Mouse (Mus musculus) heart, embryonic 13.5 days (tissue): ENCODE data around the gene Lrig3. TPM values are rescaled to one million over a fixed set of nuclear protein-coding genes. Genes with fewer than 3 reads are reported as not detected.

ENCODE experiments used
- ATAC-seq: fragments of 200-750 bp; cut with Nextera tagmentation; 2 replicates; pipeline ENCODE4 v1.8.0; 2017; ENCODE audit warnings: moderate TSS enrichment; ENCODE audit not compliant: insufficient number of reproducible peaks, low FRiP score, low TSS enrichment; ENCODE audit errors: extremely low read depth
- H3K27ac ChIP-seq: fragments of 300-500 bp; sonication (generic); replicated peaks from 2 replicates; pipeline ENCODE4 v1.5.1; 2015; ENCODE audit warnings: moderate library complexity, mild to moderate bottlenecking, inconsistent platforms
- H3K27me3 ChIP-seq: fragments of 300-500 bp; sonication (generic); replicated peaks from 2 replicates; pipeline ENCODE4 v1.6.1; 2015; ENCODE audit warnings: mild to moderate bottlenecking, inconsistent platforms
- H3K36me3 ChIP-seq: fragments of 300-500 bp; sonication (generic); 2 replicates; pipeline ENCODE4 v1.6.1; 2015; ENCODE audit warnings: mild to moderate bottlenecking, inconsistent platforms
- H3K4me1 ChIP-seq: fragments of 300-500 bp; sonication (generic); 2 replicates; pipeline ENCODE4 v1.6.1; 2015; ENCODE audit warnings: inconsistent platforms
- H3K4me2 ChIP-seq: fragments of 300-500 bp; sonication (generic); 2 replicates; pipeline ENCODE4 v1.6.1; 2015; ENCODE audit warnings: inconsistent platforms, mild to moderate bottlenecking, moderate library complexity
- H3K4me3 ChIP-seq: fragments of 300-500 bp; sonication (generic); 2 replicates; pipeline ENCODE4 v1.5.1; 2015; ENCODE audit warnings: moderate library complexity, mild to moderate bottlenecking, inconsistent platforms
- H3K9ac ChIP-seq: fragments of 300-500 bp; sonication (generic); 2 replicates; pipeline ENCODE4 v1.6.1; 2015; ENCODE audit warnings: inconsistent platforms, mild to moderate bottlenecking, moderate library complexity
- H3K9me3 ChIP-seq: fragments of 300-500 bp; sonication (generic); 2 replicates; pipeline ENCODE4 v1.6.1; 2016; ENCODE audit warnings: inconsistent platforms
- WGBS: fragments of 180-500 bp; shearing (Covaris S2); methylation state at CpG from one replicate; pipeline ENCODE4 v1.1.7; 2015; ENCODE audit warnings: mixed read lengths; 5-methylcytosine and 5-hydroxymethylcytosine counted together
- polyA plus RNA-seq: library from polyadenylated mRNA; unstranded; fragments of >200 nt; fragmentation: Nextera tagmentation; extraction: Ambion mirVana; gene quantifications from 2 replicates; pipeline ENCODE4 v1.2.1, GENCODE M21; 2015

The Lrig3 gene
- 1.9 and 2.1 TPM in 2 replicates for polyA plus RNA-seq

GRCm38 (mm10) chr10:125965968-125966480 lies at the start of gene Lrig3:
Lrig3 (plus strand) TSS chr10:125966168.
- Histone ChIP-seq H3K27me3 (peaks cover 74% of the 10 kb centered on the region), H3K36me3 (no peaks in the 10 kb centered on the region), H3K4me3 (peak within 1 kb of the TSS; percentile 62), H3K4me2 (peak within 1 kb of the TSS; percentile 79), H3K27ac (peak within 1 kb of the TSS; percentile 32), H3K9me3 (no peaks in the 10 kb centered on the region), H3K9ac (peak within 1 kb of the TSS; percentile 84), H3K4me1 (peaks cover 23% of the 10 kb centered on the region)
- ATAC-seq = peak; percentile 78
- WGBS = under 1% methylated on average over 62 of the region's 62 CpGs

GRCm38 (mm10) chr10:125916781-125917180 lies 49.2 kb upstream of the Lrig3 start:
- Histone ChIP-seq H3K4me3 (no peak overlapping the region), H3K9ac (no peak overlapping the region), H3K27ac (no peak overlapping the region), H3K4me2 (peak overlapping the region; percentile 30), H3K9me3 (no peaks in the 10 kb centered on the region), H3K27me3 (0 out of 2 replicates have a peak, but pooled peaks cover 6% of the 10 kb centered on the region), H3K36me3 (no peaks in the 10 kb centered on the region), H3K4me1 (peaks cover 8% of the 10 kb centered on the region)
- WGBS = 44% methylated on average over 6 of the region's 6 CpGs
- ATAC-seq = no peak

DNA sequence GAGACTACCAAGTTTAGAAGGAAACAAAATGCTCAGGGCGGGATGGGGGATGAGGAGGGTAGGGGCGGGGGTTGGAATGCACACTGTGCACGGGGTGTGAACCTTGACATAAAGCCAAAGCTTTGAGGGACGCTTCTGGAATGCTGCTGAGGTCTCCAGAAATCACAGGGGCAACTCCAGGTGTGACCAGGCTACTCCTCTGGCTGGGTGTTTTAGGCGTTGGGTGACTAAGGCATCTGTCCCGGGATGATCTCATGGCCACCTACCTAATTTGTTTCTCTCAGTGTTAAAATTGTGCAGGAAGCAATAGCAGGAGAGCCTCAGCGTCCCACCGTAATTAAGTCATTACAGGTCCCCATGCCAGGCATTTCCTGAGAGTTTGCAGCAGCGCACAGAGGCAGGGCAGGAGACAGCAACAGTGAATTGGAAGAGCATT lies 48.5 kb upstream of the Lrig3 start:
- Histone ChIP-seq H3K4me1 (peaks cover 8% of the 10 kb centered on the region), H3K9me3 (no peaks in the 10 kb centered on the region), H3K27ac (no peak overlapping the region), H3K36me3 (no peaks in the 10 kb centered on the region), H3K4me2 (peak overlapping the region; percentile 55), H3K9ac (no peak overlapping the region), H3K27me3 (0 out of 2 replicates have a peak, but pooled peaks cover 6% of the 10 kb centered on the region), H3K4me3 (peak overlapping the region; percentile 24)
- no peak for ATAC-seq
- 8% methylated on average over 9 of the region's 9 CpGs for WGBS

GRCm38 (mm10) chr10:125918994-125919393 lies 47.0 kb upstream of the Lrig3 start:
- Histone ChIP-seq H3K9ac (no peak overlapping the region), H3K4me1 (peaks cover 8% of the 10 kb centered on the region), H3K36me3 (no peaks in the 10 kb centered on the region), H3K9me3 (no peaks in the 10 kb centered on the region), H3K27ac (no peak overlapping the region), H3K27me3 (0 out of 2 replicates have a peak, but pooled peaks cover 6% of the 10 kb centered on the region), H3K4me2 (no peak overlapping the region), H3K4me3 (no peak overlapping the region)
- no peak for ATAC-seq
- WGBS = 33% methylated on average over 1 of the region's 1 CpGs

- Histone ChIP-seq H3K4me3 (no peak overlapping the region), H3K36me3 (no peaks in the 10 kb centered on the region), H3K27me3 (0 out of 2 replicates have a peak, but pooled peaks cover 6% of the 10 kb centered on the region), H3K27ac (no peak overlapping the region), H3K4me1 (peaks cover 5% of the 10 kb centered on the region), H3K9me3 (no peaks in the 10 kb centered on the region), H3K9ac (no peak overlapping the region), H3K4me2 (no peak overlapping the region)
- WGBS = 46% methylated on average over 6 of the region's 6 CpGs
- ATAC-seq = no peak
Measured at GRCm38 (mm10) chr10:125921654-125922446, 44.1 kb upstream of the Lrig3 start.

GRCm38 (mm10) chr10:125929961-125930360 lies 36.0 kb upstream of the Lrig3 start:
- Histone ChIP-seq H3K27me3 (no peaks in the 10 kb centered on the region; the same call in 1 of the 2 replicates), H3K36me3 (no peaks in the 10 kb centered on the region), H3K4me3 (no peak overlapping the region), H3K27ac (no peak overlapping the region), H3K9me3 (no peaks in the 10 kb centered on the region), H3K4me2 (no peak overlapping the region), H3K9ac (no peak overlapping the region), H3K4me1 (no peaks in the 10 kb centered on the region)
- WGBS = 70% methylated on average over 3 of the region's 3 CpGs
- no peak for ATAC-seq

DNA sequence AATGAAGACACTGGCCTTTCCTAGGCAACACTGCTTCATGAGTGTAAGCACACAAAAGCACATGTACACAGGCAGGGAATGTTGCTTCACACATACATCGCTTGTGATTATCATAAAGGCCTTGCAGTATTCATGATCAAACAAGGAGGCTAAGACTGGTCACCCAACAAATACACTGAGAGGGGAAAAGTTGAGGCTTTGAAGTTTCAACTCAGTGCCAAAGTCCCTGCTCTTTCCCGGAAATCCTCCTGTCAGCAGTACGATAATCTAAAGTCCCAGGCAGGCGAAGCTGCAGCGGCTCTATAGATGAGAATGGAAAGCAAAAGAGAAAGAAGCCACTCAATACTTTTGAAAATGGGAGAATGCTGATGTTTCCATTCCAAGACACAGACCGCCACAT lies 32.6 kb upstream of the Lrig3 start:
- peaks cover 3% of the 10 kb centered on the region; the same call in 1 of the 2 replicates for H3K27me3 ChIP-seq
- no peaks in the 10 kb centered on the region for H3K36me3 ChIP-seq
- H3K9me3 ChIP-seq = no peaks in the 10 kb centered on the region
- H3K4me3 ChIP-seq = no peak overlapping the region
- ATAC-seq = no peak
- no peak overlapping the region for H3K27ac ChIP-seq
- WGBS = 55% methylated on average over 6 of the region's 6 CpGs
- no peaks in the 10 kb centered on the region for H3K4me1 ChIP-seq
- H3K4me2 ChIP-seq = no peak overlapping the region
- H3K9ac ChIP-seq = no peak overlapping the region

DNA sequence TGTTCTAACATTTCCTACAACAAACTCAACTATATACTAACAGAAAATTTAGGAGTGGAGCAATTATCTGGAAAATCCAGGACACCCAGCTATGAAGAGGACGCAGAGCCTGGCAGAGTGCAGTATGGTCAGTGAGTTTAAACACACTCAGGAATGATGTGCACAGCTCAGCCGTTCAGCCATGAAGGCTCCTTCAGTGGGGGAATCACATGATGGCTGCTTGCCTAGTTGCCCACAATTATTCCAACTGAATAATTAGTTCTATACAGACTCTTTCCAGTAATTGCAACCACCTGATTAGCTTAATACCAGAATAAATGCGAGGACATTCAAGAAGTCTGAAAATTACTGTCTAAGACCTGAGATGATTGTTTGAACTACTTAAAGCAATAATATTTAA lies 31.9 kb upstream of the Lrig3 start:
- no peaks in the 10 kb centered on the region for H3K4me1 ChIP-seq
- no peak overlapping the region for H3K4me3 ChIP-seq
- peaks cover 10% of the 10 kb centered on the region for H3K27me3 ChIP-seq
- no peak overlapping the region for H3K27ac ChIP-seq
- no peak overlapping the region for H3K9ac ChIP-seq
- no peak for ATAC-seq
- no peak overlapping the region for H3K4me2 ChIP-seq
- 68% methylated on average over 3 of the region's 3 CpGs for WGBS
- no peaks in the 10 kb centered on the region for H3K9me3 ChIP-seq
- no peaks in the 10 kb centered on the region for H3K36me3 ChIP-seq

DNA sequence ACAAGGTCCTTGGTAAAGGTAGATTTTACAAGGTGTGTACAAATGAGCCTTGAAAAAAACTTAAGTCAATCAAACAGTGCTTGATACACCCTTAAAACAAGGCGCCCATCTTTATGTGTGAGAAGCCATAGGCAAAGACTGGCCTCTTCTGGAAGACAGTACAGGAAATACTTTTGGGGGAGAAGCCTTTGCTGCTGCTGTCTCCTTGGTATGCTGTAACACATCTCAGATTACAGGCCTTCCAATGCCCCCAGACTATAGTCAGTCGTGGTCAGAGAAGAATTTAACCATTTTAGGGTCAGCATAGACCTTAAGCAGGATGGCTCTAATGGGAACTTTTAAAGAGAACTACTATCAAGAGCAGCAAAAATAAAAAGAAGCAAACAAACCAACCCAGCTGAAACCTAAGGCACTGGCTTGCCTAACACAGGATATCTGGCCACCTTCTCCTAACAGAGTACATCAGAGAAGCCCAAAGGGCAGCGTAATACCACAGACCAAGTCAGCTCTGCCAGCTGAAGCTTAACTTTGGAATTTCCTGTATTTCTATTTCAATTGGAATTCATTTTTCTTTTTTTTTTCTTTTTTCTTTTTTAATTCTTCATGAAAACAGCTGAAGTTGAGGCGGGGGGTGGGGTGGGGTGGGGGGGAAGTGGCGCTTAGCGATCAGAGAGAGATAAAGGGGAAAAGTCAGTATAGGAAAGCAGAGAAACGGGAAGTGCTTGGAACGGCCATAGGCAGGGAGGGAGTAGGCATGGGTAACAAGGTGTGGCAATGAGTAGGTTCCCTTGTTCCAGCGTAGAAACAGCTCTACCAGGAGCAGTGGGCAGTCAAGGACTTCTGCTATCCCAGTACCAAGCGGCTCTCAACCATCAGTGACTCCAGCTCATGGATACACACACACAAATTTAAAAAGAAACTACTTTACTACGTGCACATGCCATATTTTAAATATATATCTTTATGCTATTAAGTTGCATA lies 28.2 kb upstream of the Lrig3 start:
- Histone ChIP-seq H3K27me3 (peaks cover 27% of the 10 kb centered on the region), H3K36me3 (no peaks in the 10 kb centered on the region), H3K4me1 (peaks cover 3% of the 10 kb centered on the region; the same call in 1 of the 2 replicates), H3K4me2 (no peak overlapping the region), H3K9ac (no peak overlapping the region), H3K9me3 (no peaks in the 10 kb centered on the region), H3K4me3 (no peak overlapping the region), H3K27ac (no peak overlapping the region)
- WGBS = 54% methylated on average over 11 of the region's 11 CpGs
- ATAC-seq = no peak

DNA sequence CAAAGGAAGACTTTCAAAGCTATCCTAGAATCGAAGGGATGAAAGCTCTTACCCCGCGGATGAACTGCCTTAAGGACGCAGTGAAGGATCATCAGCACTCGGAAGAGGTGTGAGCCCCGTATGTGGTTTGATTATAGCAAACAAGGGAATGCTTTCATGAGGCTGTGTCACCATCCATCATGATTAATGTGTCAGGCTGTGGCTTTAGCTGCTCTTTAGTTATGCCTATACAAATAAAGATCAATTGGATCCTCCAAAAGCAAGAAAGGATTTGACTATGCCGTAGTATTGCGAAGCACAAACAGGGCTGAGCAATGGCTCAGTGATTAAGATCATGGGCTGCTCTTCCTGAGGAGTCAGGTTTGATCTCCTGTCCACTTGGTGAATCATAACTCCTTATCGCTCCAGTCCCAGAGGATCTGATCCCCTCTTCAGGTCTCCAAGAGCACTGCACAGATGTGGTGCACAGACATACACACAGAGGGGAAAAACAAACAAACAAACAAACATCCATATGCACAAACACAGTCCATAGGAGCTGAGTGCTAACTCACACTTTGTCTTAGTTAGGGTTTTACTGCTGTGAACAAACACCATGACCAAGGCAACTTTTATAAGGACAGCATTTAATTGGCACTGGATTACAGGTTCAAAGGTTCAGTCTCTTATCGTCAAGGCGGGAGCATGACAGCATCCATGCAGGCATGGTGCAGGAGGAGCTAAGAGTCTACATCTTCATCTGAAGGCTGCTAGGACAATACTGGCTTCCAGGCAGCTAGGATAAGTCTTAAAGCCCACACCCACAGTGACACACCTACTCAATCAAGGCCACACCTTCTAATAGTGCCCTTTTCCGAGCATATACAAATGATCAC lies 27.2 kb upstream of the Lrig3 start:
- 73% methylated on average over 12 of the region's 12 CpGs for whole genome bisulfite sequencing
- H3K4me2 ChIP-seq = no peak overlapping the region
- H3K36me3 ChIP-seq = no peaks in the 10 kb centered on the region
- ATAC-seq = no peak
- H3K27ac ChIP-seq = no peak overlapping the region
- no peaks in the 10 kb centered on the region for H3K9me3 ChIP-seq
- peaks cover 3% of the 10 kb centered on the region; the same call in 1 of the 2 replicates for H3K4me1 ChIP-seq
- H3K4me3 ChIP-seq = no peak overlapping the region
- peaks cover 37% of the 10 kb centered on the region for H3K27me3 ChIP-seq
- H3K9ac ChIP-seq = no peak overlapping the region
